Mouse (Mus musculus) bone marrow macrophage, adult 2 months (primary cell): ENCODE data around the gene Tmem175.

Experiments
- CTCF ChIP-seq: IDR thresholded peaks from 2 replicates; pipeline ENCODE4 v1.5.1; 2012; ENCODE audit warnings: low read depth, mild to moderate bottlenecking, low read length, moderate library complexity
- POLR2A ChIP-seq: IDR thresholded peaks from 2 replicates; pipeline ENCODE4 v1.6.1; 2012; ENCODE audit warnings: mild to moderate bottlenecking, low read depth, low read length, borderline replicate concordance

- no peak for TF ChIP-seq CTCF
- TF ChIP-seq POLR2A: no peak
Measured at GRCm38 (mm10) chr5:108626050-108626660, 3.4 kb upstream of the Tmem175 start.
